Mouse (Mus musculus): ENCODE measurements around the gene Gramd4. TPM values are rescaled to one million over a fixed set of nuclear protein-coding genes. Genes with fewer than 3 reads are reported as not detected.

Gene Gramd4
- total and polyA plus RNA-seq, 3 experiments, result 25.3 to 31.5 (median 27.6) TPM

- H3K9ac ChIP-seq (ENCODE audit: low read depth, low read length), result no peak overlapping the region
- DNase-seq, result peak in 1 of 2 experiments; percentile 4
- peaks cover 7% of the 10 kb centered on the region for H3K79me2 ChIP-seq (replicated peaks; ENCODE audit: control insufficient read depth, insufficient read depth, low read length)
- no peaks in the 10 kb centered on the region for H3K36me3 ChIP-seq (ENCODE audit: control insufficient read depth, insufficient read depth, low read length)
- intact Hi-C loops (cut with DNase I), result no loop called here
- H3K27me3 ChIP-seq (ENCODE audit: control insufficient read depth, insufficient read depth, low read length), result no peaks in the 10 kb centered on the region
- peak overlapping the region; percentile 26 for H3K27ac ChIP-seq
- 36% methylated on average over 6 of the region's 6 CpGs for WGBS
- TF ChIP-seq EP300 (IDR thresholded peaks at IDR 0.05; ENCODE audit: insufficient read depth, low read depth, low read length) (no peak), POLR2A (IDR thresholded peaks at IDR 0.05; ENCODE audit: insufficient read depth, low read depth, low read length) (no peak), CTCF (IDR thresholded peaks at IDR 0.05) (no peak)
- H3K4me3 ChIP-seq, result no peak overlapping the region
- H3K4me1 ChIP-seq (ENCODE audit: control insufficient read depth, insufficient read depth, low read length), result peaks cover 26% of the 10 kb centered on the region
These were observed 4.5 kb downstream of the Gramd4 start for GRCm38 (mm10) chr15:86061848-86062481.

DNA sequence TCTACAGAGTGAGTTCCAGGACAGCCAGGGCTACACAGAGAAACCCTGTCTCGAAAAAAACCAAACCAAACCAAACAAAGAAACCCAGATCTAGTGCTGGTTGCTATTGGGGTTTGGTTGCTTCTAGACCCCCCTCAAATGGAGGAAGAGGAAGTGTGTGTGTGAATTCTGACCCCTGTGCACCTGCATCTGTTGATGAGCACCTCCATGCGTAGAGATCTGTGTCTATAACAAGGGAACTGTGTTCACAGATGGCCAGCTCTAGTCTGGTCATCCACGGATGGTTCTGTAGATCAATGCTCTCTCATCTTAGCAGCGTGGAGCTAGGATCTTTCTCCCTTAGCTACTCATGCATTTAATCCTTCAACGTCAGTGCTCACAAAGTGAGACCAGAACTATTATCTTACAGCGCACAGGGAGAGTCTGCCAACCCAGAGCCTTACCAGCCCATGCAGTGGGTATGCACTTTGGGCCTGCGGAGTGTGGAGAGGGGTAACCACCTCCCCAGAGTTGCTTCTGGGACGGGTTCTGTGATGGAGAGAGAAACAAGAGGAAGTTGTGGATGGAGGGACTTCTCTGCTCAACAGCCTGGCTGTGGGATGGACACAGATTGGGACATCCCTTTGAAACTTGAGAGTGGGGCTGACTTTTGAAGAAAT, 6.8 kb downstream of the Gramd4 start:
- intact Hi-C loops (cut with DNase I), result no loop called here
- no peaks in the 10 kb centered on the region for H3K27me3 ChIP-seq (ENCODE audit: control insufficient read depth, insufficient read depth, low read length)
- peaks cover 23% of the 10 kb centered on the region for H3K4me1 ChIP-seq (ENCODE audit: control insufficient read depth, insufficient read depth, low read length)
- 86% methylated on average over 8 of the region's 8 CpGs for WGBS
- H3K9ac ChIP-seq (ENCODE audit: low read depth, low read length), result no peak overlapping the region
- H3K36me3 ChIP-seq (ENCODE audit: control insufficient read depth, insufficient read depth, low read length), result no peaks in the 10 kb centered on the region
- H3K4me3 ChIP-seq, result no peak overlapping the region
- no peak overlapping the region for H3K27ac ChIP-seq
- peaks cover 4% of the 10 kb centered on the region; the same call in 1 of the 2 replicates for H3K79me2 ChIP-seq (replicated peaks; ENCODE audit: control insufficient read depth, insufficient read depth, low read length)
- TF ChIP-seq CTCF (IDR thresholded peaks at IDR 0.05) (no peak), POLR2A (IDR thresholded peaks at IDR 0.05; ENCODE audit: insufficient read depth, low read depth, low read length) (no peak), EP300 (IDR thresholded peaks at IDR 0.05; ENCODE audit: insufficient read depth, low read depth, low read length) (no peak)
- DNase-seq, result peak in 1 of 2 experiments; percentile 3

- H3K79me2 ChIP-seq (replicated peaks; ENCODE audit: control insufficient read depth, insufficient read depth, low read length), result peaks cover 4% of the 10 kb centered on the region
- 95% methylated on average over 3 of the region's 3 CpGs for WGBS
- H3K4me3 ChIP-seq, result no peak overlapping the region
- no peaks in the 10 kb centered on the region for H3K27me3 ChIP-seq (ENCODE audit: control insufficient read depth, insufficient read depth, low read length)
- TF ChIP-seq EP300 (IDR thresholded peaks at IDR 0.05; ENCODE audit: insufficient read depth, low read depth, low read length), result no peak
- no peak for TF ChIP-seq CTCF (IDR thresholded peaks at IDR 0.05)
- no peak for TF ChIP-seq POLR2A (IDR thresholded peaks at IDR 0.05; ENCODE audit: insufficient read depth, low read depth, low read length)
- DNase-seq, result peak in 1 of 2 experiments; percentile 2
- no peaks in the 10 kb centered on the region for H3K36me3 ChIP-seq (ENCODE audit: control insufficient read depth, insufficient read depth, low read length)
- peaks cover 20% of the 10 kb centered on the region for H3K4me1 ChIP-seq (ENCODE audit: control insufficient read depth, insufficient read depth, low read length)
- intact Hi-C loops (cut with DNase I), result no loop called here
- H3K9ac ChIP-seq (ENCODE audit: low read depth, low read length), result no peak overlapping the region
- H3K27ac ChIP-seq, result no peak overlapping the region
These were observed 7.3 kb downstream of the Gramd4 start for GRCm38 (mm10) chr15:86064850-86065229.

DNA sequence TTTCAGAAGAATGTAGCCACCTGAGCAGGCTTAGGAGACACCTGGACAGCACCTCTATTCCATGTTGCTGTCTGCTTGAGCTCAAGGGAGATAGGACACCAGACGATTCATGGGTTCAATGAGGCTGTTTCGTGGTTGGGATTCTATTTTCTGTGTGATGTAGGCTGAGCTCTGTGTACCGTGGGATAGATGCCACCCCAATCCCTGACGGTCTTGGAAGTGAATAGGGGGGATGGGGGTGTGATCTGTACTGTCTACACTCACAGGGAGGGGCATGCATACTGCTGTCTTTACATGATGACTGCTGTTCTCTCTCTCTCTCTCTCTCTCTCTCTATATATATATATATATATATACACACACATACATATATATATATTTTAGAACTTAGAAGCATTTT, 7.9 kb downstream of the Gramd4 start:
- H3K36me3 ChIP-seq (ENCODE audit: control insufficient read depth, insufficient read depth, low read length), result no peaks in the 10 kb centered on the region
- intact Hi-C loops (cut with DNase I), result no loop called here
- H3K9ac ChIP-seq (ENCODE audit: low read depth, low read length), result no peak overlapping the region
- DNase-seq, result no peak
- H3K4me3 ChIP-seq, result no peak overlapping the region
- peaks cover 17% of the 10 kb centered on the region for H3K4me1 ChIP-seq (ENCODE audit: control insufficient read depth, insufficient read depth, low read length)
- TF ChIP-seq EP300 (IDR thresholded peaks at IDR 0.05; ENCODE audit: insufficient read depth, low read depth, low read length), result no peak
- no peak for TF ChIP-seq CTCF (IDR thresholded peaks at IDR 0.05)
- WGBS, result 73% methylated on average over 4 of the region's 4 CpGs
- peaks cover 4% of the 10 kb centered on the region for H3K79me2 ChIP-seq (replicated peaks; ENCODE audit: control insufficient read depth, insufficient read depth, low read length)
- no peak overlapping the region for H3K27ac ChIP-seq
- H3K27me3 ChIP-seq (ENCODE audit: control insufficient read depth, insufficient read depth, low read length), result no peaks in the 10 kb centered on the region

GRCm38 (mm10) chr15:86066836-86067580, 9.5 kb downstream of the Gramd4 start:
- Histone ChIP-seq H3K79me2 (replicated peaks; ENCODE audit: control insufficient read depth, insufficient read depth, low read length) (peaks cover 5% of the 10 kb centered on the region), H3K4me1 (ENCODE audit: control insufficient read depth, insufficient read depth, low read length) (peaks cover 8% of the 10 kb centered on the region), H3K27ac (no peak overlapping the region), H3K36me3 (ENCODE audit: control insufficient read depth, insufficient read depth, low read length) (no peaks in the 10 kb centered on the region), H3K4me3 (no peak overlapping the region), H3K27me3 (ENCODE audit: control insufficient read depth, insufficient read depth, low read length) (no peaks in the 10 kb centered on the region), H3K9ac (ENCODE audit: low read depth, low read length) (no peak overlapping the region)
- intact Hi-C loops (cut with DNase I), result no loop called here
- WGBS, result 40% methylated on average over 14 of the region's 14 CpGs
- TF ChIP-seq EP300 (IDR thresholded peaks at IDR 0.05; ENCODE audit: insufficient read depth, low read depth, low read length), result no peak
- no peak for TF ChIP-seq CTCF (IDR thresholded peaks at IDR 0.05)
- TF ChIP-seq POLR2A (IDR thresholded peaks at IDR 0.05; ENCODE audit: insufficient read depth, low read depth, low read length), result no peak
- peak in 1 of 2 experiments; percentile 3 for DNase-seq

GRCm38 (mm10) chr15:86067581-86067910, 10.1 kb downstream of the Gramd4 start:
- H3K27ac ChIP-seq, result no peak overlapping the region
- intact Hi-C loops (cut with DNase I), result no loop called here
- DNase-seq, result peak in 1 of 2 experiments; percentile 70
- H3K36me3 ChIP-seq (ENCODE audit: control insufficient read depth, insufficient read depth, low read length), result no peaks in the 10 kb centered on the region
- H3K27me3 ChIP-seq (ENCODE audit: control insufficient read depth, insufficient read depth, low read length), result no peaks in the 10 kb centered on the region
- H3K4me1 ChIP-seq (ENCODE audit: control insufficient read depth, insufficient read depth, low read length), result peaks cover 8% of the 10 kb centered on the region
- H3K79me2 ChIP-seq (replicated peaks; ENCODE audit: control insufficient read depth, insufficient read depth, low read length), result peaks cover 5% of the 10 kb centered on the region
- no peak for TF ChIP-seq POLR2A (IDR thresholded peaks at IDR 0.05; ENCODE audit: insufficient read depth, low read depth, low read length)
- 0 out of 2 replicates have a peak, but pooled peaks have one; percentile 19 for TF ChIP-seq EP300 (IDR thresholded peaks at IDR 0.05; ENCODE audit: insufficient read depth, low read depth, low read length)
- no peak for TF ChIP-seq CTCF (IDR thresholded peaks at IDR 0.05)
- WGBS, result 16% methylated on average over 6 of the region's 6 CpGs
- no peak overlapping the region for H3K4me3 ChIP-seq
- H3K9ac ChIP-seq (ENCODE audit: low read depth, low read length), result no peak overlapping the region
